Mouse (Mus musculus): ENCODE measurements at regions not wholly inside any gene's neighbourhood (a gene's known extent, or its start where the extent isn't known, plus 50 kb on each side); places are given as distances from the start of the nearest gene placed in this dataset.

GRCm38 (mm10) chr15:97499821-97500385 lies 205.7 kb downstream of the Rpap3 start:
- TF ChIP-seq POLR2A (IDR thresholded peaks at IDR 0.05; ENCODE audit: insufficient read depth, low read depth, low read length) (no peak), CTCF (IDR thresholded peaks at IDR 0.05) (no peak), EP300 (IDR thresholded peaks at IDR 0.05; ENCODE audit: insufficient read depth, low read depth, low read length) (no peak)

All from heart, adult 2 months (tissue).